In the genomic region with DNA sequence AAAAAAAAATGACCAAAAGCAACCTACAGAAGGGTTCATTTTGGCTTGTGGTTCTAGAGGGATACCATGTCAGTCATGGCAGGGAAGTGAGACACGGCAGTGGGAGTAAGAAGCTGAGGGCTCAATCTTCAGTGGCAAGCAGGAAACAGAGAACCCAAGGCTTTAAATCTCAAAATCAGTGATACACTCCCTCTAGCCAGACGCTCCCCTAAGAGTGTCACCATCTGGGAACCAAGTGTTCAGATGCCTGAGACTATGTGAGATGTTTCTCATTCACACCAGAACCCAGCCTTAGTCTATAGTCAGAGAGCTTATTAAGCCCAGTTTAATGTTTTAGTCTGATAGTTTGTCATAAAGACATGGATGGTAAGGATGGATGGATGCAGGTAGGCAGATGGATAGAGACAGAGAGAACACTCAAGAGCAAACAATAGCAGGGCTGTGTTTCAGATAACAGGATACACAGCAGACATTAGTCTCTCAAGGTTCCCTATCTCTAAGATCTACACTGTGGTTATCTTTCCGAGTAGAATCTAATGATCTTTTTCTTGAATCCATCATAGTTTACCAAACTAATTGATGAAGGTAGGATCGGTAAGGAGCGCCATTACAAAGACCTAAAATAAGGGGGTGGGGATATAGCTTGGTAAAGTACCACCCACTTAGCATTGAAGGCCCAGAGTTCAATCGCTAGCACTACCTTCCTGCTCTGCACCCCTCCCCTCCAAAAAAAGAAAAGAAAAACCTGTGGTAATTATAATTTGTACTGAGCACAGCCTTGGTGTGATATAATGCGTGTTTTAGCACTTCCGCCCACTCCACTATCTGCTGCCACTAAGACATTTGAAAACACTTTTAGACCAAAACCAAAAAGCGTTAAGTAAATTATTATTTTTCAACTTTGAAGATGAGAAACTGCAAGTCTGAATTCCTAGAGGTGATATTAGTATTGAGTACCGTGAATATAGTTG, we compare ENCODE assay signal across 18 mouse cellular contexts. TPM values are rescaled to one million over a fixed set of nuclear protein-coding genes. Genes with fewer than 3 reads are reported as not detected.
"Had no signal": no experiment of that assay in that cellular context is flagged by ENCODE, and none has a peak within 500 bp of the region (broad histone marks: within the 10 kb centered on the region; RNA-seq: fewer than 3 reads in every experiment).

No protein-coding gene starts in this region.

- H3K4me1 ChIP-seq: liver, embryonic 12.5 days; liver, embryonic 15.5 days; stomach, embryonic 15.5 days had no signal

- H3K36me3 ChIP-seq: limb, embryonic 10.5 days; limb, embryonic 13.5 days; liver, embryonic 12.5 days; liver, embryonic 15.5 days; stomach, embryonic 15.5 days had no signal

- H3K4me3 ChIP-seq: limb, embryonic 10.5 days; limb, embryonic 13.5 days; liver, embryonic 12.5 days; liver, embryonic 15.5 days; stomach, embryonic 15.5 days had no signal

- DNase-seq: kidney, postnatal 10 days; kidney, postnatal 4 days; layer of hippocampus, postnatal 36 days; liver; lung, adult 2 months; lung, postnatal 14 days; lung, postnatal 4 days; midbrain, embryonic 14.5 days; right cerebral cortex, postnatal 25 days; spleen, adult 18-20 months; thymus, postnatal 25 days had no signal

- H3K27me3 ChIP-seq: limb, embryonic 13.5 days; liver, embryonic 12.5 days; liver, embryonic 15.5 days; stomach, embryonic 15.5 days had no signal

- ATAC-seq: intestine, postnatal 0 days; liver, embryonic 12.5 days had no signal

- H3K27ac ChIP-seq: limb, embryonic 10.5 days; limb, embryonic 13.5 days; liver, embryonic 12.5 days; liver, embryonic 15.5 days; stomach, embryonic 15.5 days had no signal

- H3K9ac ChIP-seq: limb, embryonic 13.5 days; liver, embryonic 12.5 days; liver, embryonic 15.5 days; stomach, embryonic 15.5 days had no signal

RNA-seq across cellular contexts. Expression of gene Chgb, which starts 47.2 kb away (rescaled TPM):
- total RNA-seq: megakaryocyte progenitor cell, adult 5-6 weeks had no signal
